Mouse (Mus musculus) neural tube, embryonic 11.5 days (tissue): ENCODE measurements at regions not wholly inside any gene's neighbourhood (a gene's known extent, or its start where the extent isn't known, plus 50 kb on each side); places are given as distances from the start of the nearest gene placed in this dataset.

Experiments used
- ATAC-seq: fragments of 200-750 bp; cut with Nextera tagmentation; 2 replicates; pipeline ENCODE4 v1.8.0; 2017; ENCODE audit warnings: moderate number of reproducible peaks, mild to moderate bottlenecking, moderate TSS enrichment, moderate library complexity; ENCODE audit not compliant: insufficient read depth, low FRiP score, low TSS enrichment
- DNase-seq: peaks from one replicate; pipeline ENCODE4 v3.0.0-alpha.2; 2015; ENCODE audit warnings: low spot score
- H3K27ac ChIP-seq: fragments of 300-500 bp; sonication (generic); 2 replicates; pipeline ENCODE4 v1.5.1; 2014; ENCODE audit warnings: low read depth, mild to moderate bottlenecking, low read length
- H3K27me3 ChIP-seq: fragments of 300-500 bp; sonication (generic); 2 replicates; pipeline ENCODE4 v1.6.1; 2014; ENCODE audit warnings: mild to moderate bottlenecking, low read length, mixed read lengths; ENCODE audit not compliant: control insufficient read depth, insufficient read depth
- H3K36me3 ChIP-seq: fragments of 300-500 bp; sonication (generic); 2 replicates; pipeline ENCODE4 v1.6.1; 2014; ENCODE audit warnings: mild to moderate bottlenecking, low read length, moderate library complexity, mixed read lengths; ENCODE audit not compliant: control insufficient read depth, insufficient read depth
- H3K4me1 ChIP-seq: fragments of 300-500 bp; sonication (generic); 2 replicates; pipeline ENCODE4 v1.6.1; 2014; ENCODE audit warnings: low read length, mixed read lengths; ENCODE audit not compliant: control insufficient read depth, insufficient read depth
- H3K4me2 ChIP-seq: fragments of 300-500 bp; sonication (generic); 2 replicates; pipeline ENCODE4 v1.6.1; 2014; ENCODE audit warnings: low read depth, mild to moderate bottlenecking, moderate library complexity
- H3K4me3 ChIP-seq: fragments of 300-500 bp; sonication (generic); 2 replicates; pipeline ENCODE4 v1.5.1; 2014; ENCODE audit warnings: low read depth, low read length
- H3K9ac ChIP-seq: fragments of 300-500 bp; sonication (generic); 2 replicates; pipeline ENCODE4 v1.6.1; 2014; ENCODE audit warnings: mild to moderate bottlenecking, low read length
- H3K9me3 ChIP-seq: fragments of 300-500 bp; sonication (generic); 2 replicates; pipeline ENCODE4 v1.6.1; 2016; ENCODE audit warnings: low read length; ENCODE audit not compliant: control insufficient read depth
- WGBS: fragments of 180-500 bp; shearing (Covaris S2); extraction: QIAGEN DNeasy Blood & Tissue Kit; methylation state at CpG from one replicate; pipeline ENCODE4 v1.1.7; 2014; 5-methylcytosine and 5-hydroxymethylcytosine counted together

GRCm38 (mm10) chr5:119978096-119978715 is 138.1 kb upstream of the Rbm19 start:
- Histone ChIP-seq H3K4me3 (0 out of 2 replicates have a peak overlapping the region, but pooled peaks have one; percentile 3), H3K27ac (peak overlapping the region; percentile 36; the same call in 1 of the 2 replicates)

GRCm38 (mm10) chr5:119981111-119981807 is 135.0 kb upstream of the Rbm19 start:
- ATAC-seq (no peak), DNase-seq (no peak)
- Histone ChIP-seq H3K9ac (no peak overlapping the region), H3K27me3 (no peaks in the 10 kb centered on the region), H3K9me3 (no peaks in the 10 kb centered on the region), H3K4me2 (no peak overlapping the region), H3K4me3 (no peak overlapping the region), H3K4me1 (0 out of 2 replicates have a peak, but pooled peaks cover 3% of the 10 kb centered on the region), H3K36me3 (no peaks in the 10 kb centered on the region), H3K27ac (no peak overlapping the region)
- 77% methylated on average over 18 of the region's 18 CpGs for WGBS

More at GRCm38 (mm10) chr5:119978096-119978715, 138.1 kb upstream of the Rbm19 start:
- WGBS = 15% methylated on average over 10 of the region's 10 CpGs
- DNase-seq = peak; percentile 32
- Histone ChIP-seq H3K4me2 (peak overlapping the region; percentile 6; the same call in 1 of the 2 replicates), H3K36me3 (no peaks in the 10 kb centered on the region), H3K27me3 (no peaks in the 10 kb centered on the region), H3K9me3 (no peaks in the 10 kb centered on the region), H3K9ac (0 out of 2 replicates have a peak overlapping the region, but pooled peaks have one; percentile 18), H3K4me1 (0 out of 2 replicates have a peak, but pooled peaks cover 3% of the 10 kb centered on the region)
- ATAC-seq = no peak

GRCm38 (mm10) chr5:119984206-119984605 is 132.1 kb upstream of the Rbm19 start:
- no peaks in the 10 kb centered on the region for H3K4me1 ChIP-seq
- no peaks in the 10 kb centered on the region for H3K9me3 ChIP-seq

GRCm38 (mm10) chr5:119992130-119992529 is 124.1 kb upstream of the Rbm19 start:
- no peak overlapping the region for H3K27ac ChIP-seq
- no peaks in the 10 kb centered on the region for H3K27me3 ChIP-seq
- no peak for DNase-seq
- no peaks in the 10 kb centered on the region for H3K9me3 ChIP-seq
- no peak for ATAC-seq
- whole genome bisulfite sequencing = 76% methylated on average over 3 of the region's 3 CpGs
- H3K4me2 ChIP-seq = no peak overlapping the region
- no peak overlapping the region for H3K9ac ChIP-seq
- no peaks in the 10 kb centered on the region for H3K36me3 ChIP-seq
- H3K4me3 ChIP-seq = no peak overlapping the region
- no peaks in the 10 kb centered on the region for H3K4me1 ChIP-seq

More at GRCm38 (mm10) chr5:119984206-119984605, 132.1 kb upstream of the Rbm19 start:
- Histone ChIP-seq H3K27me3 (no peaks in the 10 kb centered on the region), H3K9ac (no peak overlapping the region), H3K4me3 (no peak overlapping the region), H3K27ac (no peak overlapping the region), H3K4me2 (no peak overlapping the region), H3K36me3 (no peaks in the 10 kb centered on the region)
- 64% methylated on average over 7 of the region's 7 CpGs for WGBS
- ATAC-seq = no peak
- no peak for DNase-seq

GRCm38 (mm10) chr5:119995726-119996125 is 120.5 kb upstream of the Rbm19 start:
- 86% methylated on average over 1 of the region's 1 CpGs for WGBS
- Histone ChIP-seq H3K4me2 (no peak overlapping the region), H3K27ac (no peak overlapping the region), H3K9ac (no peak overlapping the region), H3K27me3 (no peaks in the 10 kb centered on the region), H3K9me3 (no peaks in the 10 kb centered on the region), H3K4me1 (no peaks in the 10 kb centered on the region), H3K4me3 (no peak overlapping the region), H3K36me3 (no peaks in the 10 kb centered on the region)
- DNase-seq (no peak), ATAC-seq (no peak)

GRCm38 (mm10) chr5:120005696-120006469 is 110.4 kb upstream of the Rbm19 start:
- Histone ChIP-seq H3K27ac (no peak overlapping the region), H3K9me3 (no peaks in the 10 kb centered on the region), H3K36me3 (no peaks in the 10 kb centered on the region), H3K4me1 (no peaks in the 10 kb centered on the region), H3K4me2 (no peak overlapping the region), H3K4me3 (no peak overlapping the region), H3K27me3 (no peaks in the 10 kb centered on the region), H3K9ac (no peak overlapping the region)
- ATAC-seq = no peak
- DNase-seq = no peak
- 91% methylated on average over 6 of the region's 6 CpGs for WGBS

GRCm38 (mm10) chr5:120007738-120008137 is 108.5 kb upstream of the Rbm19 start:
- Histone ChIP-seq H3K4me1 (no peaks in the 10 kb centered on the region), H3K4me2 (no peak overlapping the region), H3K9me3 (no peaks in the 10 kb centered on the region), H3K4me3 (no peak overlapping the region), H3K27ac (no peak overlapping the region), H3K36me3 (no peaks in the 10 kb centered on the region), H3K27me3 (no peaks in the 10 kb centered on the region), H3K9ac (no peak overlapping the region)
- no peak for DNase-seq
- ATAC-seq = no peak
- 67% methylated on average over 6 of the region's 6 CpGs for WGBS

- no peaks in the 10 kb centered on the region for H3K9me3 ChIP-seq
Observed at GRCm38 (mm10) chr5:120008306-120008705, 108.0 kb upstream of the Rbm19 start.

More at GRCm38 (mm10) chr5:120008306-120008705, 108.0 kb upstream of the Rbm19 start:
- ATAC-seq = no peak
- Histone ChIP-seq H3K4me3 (no peak overlapping the region), H3K9ac (no peak overlapping the region), H3K27ac (no peak overlapping the region), H3K4me1 (no peaks in the 10 kb centered on the region), H3K4me2 (no peak overlapping the region), H3K36me3 (no peaks in the 10 kb centered on the region), H3K27me3 (no peaks in the 10 kb centered on the region)
- 65% methylated on average over 9 of the region's 9 CpGs for WGBS
- DNase-seq = no peak
